Mouse (Mus musculus) forelimb bud, embryonic 11.5 days (tissue): ENCODE results near the gene Coro7.
A peak's percentile ranks its signal among the peaks of the same experiment; 100 is the strongest.

ENCODE experiments used
- DNase-seq: peaks from one replicate; pipeline ENCODE4 v3.0.0-alpha.2; 2012; ENCODE audit warnings: low read depth, low spot score

Gene Coro7

DNA sequence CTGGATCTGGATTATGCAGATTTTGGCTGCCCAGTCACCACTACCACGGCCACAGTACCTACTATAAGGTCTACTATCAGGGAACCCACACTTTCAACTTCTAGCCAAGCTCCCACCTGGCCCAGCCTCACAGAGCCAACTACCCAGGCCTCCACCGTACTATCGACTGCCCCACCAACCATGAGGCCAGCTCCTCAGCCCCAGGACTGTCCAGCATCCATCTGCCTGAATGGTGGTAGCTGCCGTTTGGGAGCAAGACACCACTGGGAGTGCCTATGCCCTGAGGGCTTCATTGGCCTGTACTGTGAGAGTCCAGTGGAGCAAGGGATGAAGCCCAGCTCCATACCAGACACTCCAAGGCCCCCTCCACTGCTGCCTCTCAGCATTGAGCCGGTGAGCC, 30.4 kb downstream of the Coro7 start:
- DNase-seq = no peak

DNA sequence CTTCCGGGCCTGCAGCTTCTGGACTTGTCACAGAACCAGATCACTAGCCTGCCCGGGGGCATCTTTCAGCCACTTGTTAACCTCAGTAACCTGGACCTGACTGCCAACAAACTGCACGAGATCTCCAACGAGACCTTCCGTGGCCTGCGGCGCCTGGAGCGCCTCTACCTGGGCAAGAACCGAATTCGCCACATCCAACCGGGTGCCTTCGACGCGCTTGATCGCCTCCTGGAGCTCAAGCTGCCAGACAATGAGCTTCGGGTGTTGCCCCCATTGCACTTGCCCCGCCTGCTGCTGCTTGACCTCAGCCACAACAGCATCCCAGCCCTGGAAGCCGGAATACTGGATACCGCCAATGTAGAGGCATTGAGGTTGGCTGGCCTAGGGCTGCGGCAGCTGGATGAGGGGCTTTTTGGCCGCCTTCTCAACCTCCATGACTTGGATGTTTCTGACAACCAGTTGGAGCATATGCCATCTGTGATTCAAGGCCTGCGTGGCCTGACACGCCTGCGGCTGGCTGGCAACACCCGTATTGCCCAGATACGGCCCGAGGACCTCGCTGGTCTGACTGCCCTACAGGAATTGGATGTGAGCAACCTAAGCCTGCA, 31.1 kb downstream of the Coro7 start:
- DNase-seq = no peak

DNA sequence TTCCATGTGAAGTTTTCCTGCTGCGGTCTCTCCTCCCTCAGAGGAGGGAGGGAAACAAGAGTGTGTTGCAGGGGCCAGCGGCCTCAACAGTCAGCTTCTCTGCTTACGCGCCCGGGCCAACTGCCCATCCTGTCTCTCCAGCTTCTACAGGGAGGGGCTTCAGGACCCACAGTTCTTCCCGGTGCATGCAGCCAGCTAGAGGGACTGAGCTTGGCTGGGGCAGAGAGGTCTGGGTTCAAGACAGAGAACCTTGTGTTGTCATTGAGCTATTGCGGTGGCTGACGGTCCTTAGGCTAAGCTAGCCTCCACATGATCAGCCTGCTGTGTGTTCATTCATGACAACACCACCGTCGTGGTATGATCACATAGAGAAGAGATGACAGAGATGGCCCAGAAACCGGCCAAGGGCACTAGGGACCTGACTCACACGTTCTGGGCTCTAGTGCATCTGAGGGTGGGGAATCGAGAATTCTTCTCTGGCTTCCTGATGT, 31.9 kb downstream of the Coro7 start:
- no peak for DNase-seq

DNA sequence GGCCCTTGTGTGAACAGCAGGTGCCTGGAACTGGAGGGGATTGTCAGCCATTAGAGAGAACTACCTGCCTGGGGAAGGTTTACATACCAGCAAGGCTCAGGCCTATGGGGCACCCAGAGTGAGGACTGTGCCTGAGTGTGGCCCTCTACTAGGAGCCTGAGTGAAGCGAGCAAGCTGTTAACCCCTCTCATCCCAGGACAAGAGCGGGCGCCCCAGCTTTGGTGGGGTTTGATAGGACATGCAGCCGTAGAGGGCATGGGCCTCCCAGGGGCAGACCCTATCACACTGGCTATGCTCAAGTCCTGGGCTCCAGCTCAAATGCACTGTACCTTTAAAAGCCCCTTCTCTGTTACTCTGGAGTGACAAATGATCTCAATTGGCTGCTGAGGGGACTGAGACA, 32.7 kb downstream of the Coro7 start:
- DNase-seq = no peak

DNA sequence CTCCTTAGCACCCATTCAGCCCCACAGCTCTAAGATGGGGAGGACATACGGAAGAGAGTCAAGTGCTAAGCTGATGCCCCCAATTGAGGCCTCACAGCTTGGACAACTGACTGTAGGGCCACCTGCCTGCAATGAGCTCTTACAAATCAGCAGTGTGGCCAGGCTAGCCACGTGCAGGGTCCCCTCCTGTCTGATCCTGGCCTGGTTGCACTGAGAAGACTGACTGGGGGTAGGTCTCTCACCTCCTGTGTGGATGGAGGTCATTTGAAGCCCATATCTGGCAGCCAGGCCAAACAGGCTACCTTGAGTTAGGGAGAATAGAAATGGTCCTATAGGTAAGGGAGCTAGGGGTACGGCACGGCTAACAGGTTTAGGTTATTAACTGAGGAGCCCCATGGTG, 33.7 kb downstream of the Coro7 start:
- DNase-seq = no peak

DNA sequence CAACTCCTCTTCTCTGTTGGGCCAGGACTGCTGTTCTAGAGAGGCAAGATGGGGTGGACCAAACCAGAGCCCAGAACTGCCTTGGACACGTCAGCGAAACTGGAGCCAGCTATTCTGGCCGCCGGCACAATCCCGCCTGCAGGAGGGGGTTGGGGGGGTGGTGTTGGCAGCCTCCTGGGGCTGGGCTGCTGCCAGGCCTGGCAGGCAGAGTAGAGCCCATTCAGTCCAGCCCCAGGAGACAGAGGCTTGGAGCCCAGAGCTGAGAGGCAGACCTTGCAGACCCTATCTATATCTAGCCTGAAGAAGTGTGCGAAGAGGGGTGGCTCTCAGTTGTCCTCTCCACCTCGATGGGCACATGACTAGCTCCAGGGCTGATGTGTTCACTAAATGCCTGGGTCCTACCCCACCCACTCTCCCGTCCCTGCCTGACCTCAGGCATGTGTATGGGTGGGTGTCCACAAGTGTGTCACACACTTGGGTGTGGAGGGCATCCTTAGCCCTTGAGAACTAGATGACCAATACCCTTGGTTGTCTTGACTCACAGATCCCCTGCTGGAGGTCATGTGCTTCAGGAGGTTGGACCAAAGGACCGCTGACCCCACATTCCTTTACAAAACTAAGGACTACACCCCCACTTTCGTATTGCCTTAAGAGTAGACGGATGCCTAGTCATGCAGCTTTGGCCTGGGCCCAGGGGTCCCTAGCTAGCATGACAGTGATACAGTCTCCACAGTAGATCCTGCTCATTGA, 35.7 kb downstream of the Coro7 start:
- DNase-seq = no peak

DNA sequence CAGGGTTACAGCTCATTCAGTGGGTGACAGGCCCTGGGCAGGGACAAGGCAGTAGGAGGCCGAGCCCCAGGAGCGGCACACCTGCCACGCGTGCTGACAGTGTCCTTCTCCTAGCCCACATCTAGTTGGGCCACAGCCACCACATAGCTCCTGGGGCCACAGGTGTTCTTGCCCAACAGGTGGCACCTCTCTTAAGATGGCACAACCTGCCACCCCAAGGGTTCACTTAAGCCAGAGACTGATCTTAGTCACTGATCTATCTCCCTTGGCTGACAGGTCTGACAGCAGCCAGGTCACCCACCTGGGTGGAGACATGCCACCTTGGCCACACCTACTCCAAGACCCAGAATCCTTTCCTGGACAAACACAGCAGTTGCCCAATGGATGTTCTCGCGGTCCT, 36.6 kb downstream of the Coro7 start:
- no peak for DNase-seq

DNA sequence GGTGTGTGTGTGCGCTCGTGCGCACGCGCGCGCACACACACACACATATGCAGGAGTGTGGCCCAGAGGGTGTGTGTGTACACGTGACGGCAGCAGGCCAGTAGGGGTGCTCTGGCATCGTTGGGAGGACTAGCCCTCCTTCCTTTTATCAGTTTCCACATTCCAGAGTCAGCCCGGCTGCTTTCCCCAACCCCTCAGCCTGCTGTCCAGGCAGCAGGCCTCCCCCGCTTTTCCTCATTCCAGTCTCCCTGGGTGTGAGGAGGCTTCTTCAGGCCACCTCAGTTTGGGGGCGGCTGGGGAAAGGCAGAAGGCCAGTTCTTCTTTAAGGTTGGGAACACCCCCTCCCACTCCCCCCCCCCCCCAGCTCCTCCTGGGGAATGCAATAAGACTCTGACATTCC, 37.4 kb downstream of the Coro7 start:
- peak; percentile 59 for DNase-seq

DNA sequence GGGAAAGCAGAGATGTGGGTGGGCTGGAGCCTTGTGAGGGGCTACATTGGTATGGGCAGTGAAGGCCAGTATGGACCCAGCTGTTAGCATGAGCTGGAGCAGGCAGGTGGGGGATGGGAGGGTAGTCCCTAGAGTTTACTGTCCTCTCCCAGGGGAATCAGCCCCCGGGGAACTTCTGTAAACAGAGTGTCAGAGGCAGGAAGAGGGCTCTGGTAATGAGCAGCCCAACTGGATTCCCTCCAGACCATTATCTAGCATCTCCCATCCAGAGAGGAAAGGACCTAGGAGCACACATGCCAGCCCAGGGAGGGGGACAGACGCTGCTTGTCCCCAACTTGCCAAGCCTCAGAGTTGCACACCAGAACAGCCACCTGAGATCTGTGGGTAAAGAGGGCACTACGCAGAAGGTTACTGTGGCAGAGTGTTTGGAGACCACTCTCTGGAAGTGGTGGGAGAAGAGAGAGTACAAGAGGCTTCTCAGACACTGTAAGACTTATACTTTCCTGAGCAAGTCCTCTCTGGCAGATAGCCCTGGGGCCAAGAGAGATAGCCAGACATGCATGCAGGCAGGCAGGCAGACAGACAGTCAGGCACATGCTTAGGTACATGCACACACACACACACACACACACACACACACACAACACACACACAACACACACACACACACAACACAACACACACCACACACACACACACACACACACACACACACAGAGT, 38.3 kb downstream of the Coro7 start:
- no peak for DNase-seq

DNA sequence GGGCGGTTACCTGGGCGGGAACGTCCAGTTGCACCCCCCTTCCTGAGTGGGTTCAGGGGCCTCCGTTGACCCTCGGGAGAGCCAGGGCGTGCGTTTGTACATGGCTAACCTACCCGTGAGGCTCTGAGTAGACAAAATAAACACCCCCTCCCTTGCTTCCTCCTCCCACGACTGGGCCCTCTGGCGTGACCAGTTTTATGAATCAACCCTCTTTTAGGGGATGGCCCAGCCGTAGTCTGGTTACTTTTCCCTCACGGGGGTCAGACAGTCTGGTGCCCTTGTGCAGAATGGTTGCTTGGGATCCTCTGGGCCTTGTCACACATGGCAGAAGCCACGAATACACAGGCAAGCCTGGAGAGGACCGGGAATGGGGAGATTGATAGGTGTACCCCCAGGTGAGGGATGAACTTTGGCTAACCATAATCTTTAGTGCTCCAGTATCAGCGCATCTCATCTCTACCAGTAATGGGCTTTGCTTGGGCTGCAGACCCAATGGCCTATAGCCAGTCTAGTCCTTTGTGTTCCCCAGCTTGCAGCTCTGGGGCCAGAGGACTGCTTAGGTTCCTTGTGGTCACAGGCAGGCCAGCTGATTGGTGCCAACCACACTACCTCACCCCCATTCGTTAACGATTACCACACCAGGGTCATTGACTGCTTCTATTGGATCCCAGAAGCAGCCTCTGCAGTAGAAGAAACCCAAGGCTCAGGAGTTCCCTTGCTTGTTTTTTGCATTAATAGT, 39.1 kb downstream of the Coro7 start:
- DNase-seq = no peak

DNA sequence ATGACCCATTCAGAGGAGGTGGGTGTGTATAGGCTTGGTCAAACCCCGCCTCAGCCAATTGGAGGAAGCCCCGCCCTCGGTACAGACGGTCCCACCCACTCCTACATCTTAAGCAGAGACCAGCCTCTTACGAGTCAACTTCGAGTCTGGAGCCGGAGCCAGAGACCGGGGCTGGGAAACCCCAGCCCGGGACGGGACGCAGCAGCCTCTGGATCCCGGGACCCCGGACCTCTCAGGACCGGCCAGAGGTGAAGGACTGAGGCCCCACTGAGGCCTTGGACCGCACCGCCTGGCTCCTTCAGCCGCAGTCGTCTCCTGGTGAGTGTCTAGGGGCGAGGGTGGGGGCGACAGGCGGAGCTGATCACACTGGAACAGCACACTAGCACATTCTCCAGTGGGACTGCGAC, 39.7 kb downstream of the Coro7 start, which contains the start of the genes Vasn and Dnaja3:
TSS of gene Vasn (plus strand) at position 111 of the 407 bp plus-strand sequence.
TSS of gene Dnaja3 (plus strand) at position 159 of the 407 bp plus-strand sequence.
- peak; percentile 84 for DNase-seq

DNA sequence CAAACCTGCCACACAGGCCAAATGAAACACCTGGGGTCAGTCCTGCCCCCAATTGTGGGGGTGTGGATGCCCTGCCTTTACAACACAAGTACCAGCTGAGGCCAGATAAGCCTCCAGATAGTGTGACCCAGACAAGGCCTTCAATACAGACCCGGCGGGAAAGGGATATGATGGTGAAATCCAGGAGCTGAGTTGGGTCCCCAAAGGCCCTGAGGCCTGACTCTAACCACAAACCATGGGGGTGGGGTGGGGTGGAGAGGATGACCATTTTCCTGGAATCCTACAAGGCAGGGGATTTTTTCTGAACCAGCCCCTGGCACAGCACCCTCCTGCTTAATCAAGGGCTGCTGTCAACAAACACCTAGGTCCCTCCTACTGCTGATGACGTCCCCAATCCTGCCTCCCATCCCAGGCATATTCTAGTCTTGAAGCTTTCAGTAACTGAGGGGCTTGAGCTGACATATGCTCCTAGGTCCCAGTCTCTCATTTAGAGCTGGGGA, 40.6 kb downstream of the Coro7 start:
- no peak for DNase-seq

DNA sequence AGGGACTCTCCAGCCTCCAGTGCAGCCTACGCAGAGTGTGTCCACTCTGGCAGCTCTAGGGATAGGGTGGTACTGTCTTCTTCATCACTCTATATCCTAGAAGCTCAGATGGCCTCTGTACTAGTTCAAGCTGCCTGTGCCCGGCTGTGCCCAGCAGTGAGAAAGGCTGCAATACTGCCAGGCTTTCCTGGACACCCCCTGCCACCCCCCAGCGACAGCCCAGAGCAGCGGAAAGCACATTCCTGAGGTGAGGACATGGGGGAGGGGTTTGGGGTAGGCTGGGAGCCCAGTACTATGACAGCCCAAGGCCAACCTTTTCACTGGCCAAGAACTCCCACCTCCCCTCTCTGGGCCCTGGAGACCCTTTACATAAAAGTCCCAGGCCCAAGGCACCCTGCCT, 43.8 kb downstream of the Coro7 start:
- no peak for DNase-seq

DNA sequence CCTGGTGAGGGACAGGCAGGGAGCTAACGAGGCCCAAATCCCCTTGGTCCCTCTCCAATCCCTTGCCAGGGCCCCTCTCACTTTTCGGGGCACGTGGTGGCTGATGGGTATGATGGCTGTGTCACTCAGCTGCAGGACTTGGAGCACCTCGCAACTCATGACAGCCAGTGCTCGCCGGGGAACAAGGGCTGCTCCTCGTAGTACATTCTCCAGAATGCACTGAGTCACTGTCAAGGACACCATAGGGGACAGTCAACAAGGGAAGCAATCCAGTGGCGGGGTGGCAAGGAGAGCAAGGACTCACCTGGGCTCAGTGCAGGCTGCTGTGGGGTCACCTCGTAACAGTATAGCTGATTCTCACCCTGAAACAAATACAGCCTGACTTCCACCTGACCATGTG, 44.9 kb downstream of the Coro7 start:
- no peak for DNase-seq

DNA sequence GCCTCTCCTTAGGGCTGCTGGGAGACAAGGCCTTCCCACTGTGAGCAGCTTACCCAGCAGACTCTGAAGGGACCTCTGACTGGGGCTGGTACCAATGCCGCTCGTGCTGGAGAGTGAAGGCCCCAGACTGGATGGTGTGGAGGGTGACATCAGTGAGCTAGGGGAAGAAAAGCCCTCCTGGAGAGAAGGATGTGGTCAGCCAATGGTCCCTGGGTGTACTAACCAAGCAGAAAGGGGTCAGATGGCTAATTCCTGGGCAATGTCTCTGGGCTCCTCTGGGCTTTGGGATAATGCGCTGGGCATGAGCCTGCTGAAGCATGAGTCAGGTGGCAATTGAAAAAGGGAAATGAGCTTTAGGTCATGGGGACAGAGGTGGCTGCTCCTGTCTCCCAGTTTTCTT, 45.9 kb downstream of the Coro7 start:
- DNase-seq = no peak

DNA sequence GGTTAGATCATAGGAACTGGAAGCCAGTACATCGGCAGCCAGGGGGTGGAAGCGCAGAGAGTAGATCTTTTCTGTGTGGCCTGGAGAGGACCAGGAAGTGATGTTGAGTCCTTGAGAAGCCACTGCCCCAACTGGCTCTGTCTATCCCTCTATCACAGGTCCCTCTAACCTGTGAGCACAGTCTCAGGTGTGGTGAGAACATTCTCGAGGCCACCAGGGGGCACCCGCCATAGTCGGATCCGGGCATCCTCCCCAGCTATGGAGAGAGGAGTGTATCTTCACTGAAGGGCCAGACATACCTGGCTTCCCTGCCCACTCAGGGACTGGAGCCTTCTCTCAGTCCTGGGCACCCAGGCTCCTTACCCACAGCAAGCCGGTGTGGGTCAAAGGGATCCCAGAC, 47.5 kb downstream of the Coro7 start:
- DNase-seq = no peak

DNA sequence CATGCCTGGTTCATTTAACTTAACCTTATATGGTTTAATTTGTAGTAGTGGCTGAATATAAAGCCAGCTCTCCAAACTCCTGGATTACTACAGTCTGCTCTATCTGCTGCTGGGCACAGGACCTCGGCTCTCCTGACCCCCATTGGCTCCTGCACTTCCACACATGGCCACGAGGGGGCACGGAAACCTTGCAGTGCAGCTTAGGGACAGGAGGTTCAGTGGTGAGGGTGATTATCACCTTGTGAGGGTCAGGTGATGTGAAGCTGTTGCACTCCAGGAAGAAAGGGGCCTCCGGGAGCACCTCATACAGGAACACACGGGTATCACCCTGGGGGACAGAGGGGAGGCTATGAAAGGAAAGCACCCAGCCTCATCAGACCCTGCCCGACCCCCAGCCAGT, 49.6 kb downstream of the Coro7 start:
- peak; percentile 79 for DNase-seq

DNA sequence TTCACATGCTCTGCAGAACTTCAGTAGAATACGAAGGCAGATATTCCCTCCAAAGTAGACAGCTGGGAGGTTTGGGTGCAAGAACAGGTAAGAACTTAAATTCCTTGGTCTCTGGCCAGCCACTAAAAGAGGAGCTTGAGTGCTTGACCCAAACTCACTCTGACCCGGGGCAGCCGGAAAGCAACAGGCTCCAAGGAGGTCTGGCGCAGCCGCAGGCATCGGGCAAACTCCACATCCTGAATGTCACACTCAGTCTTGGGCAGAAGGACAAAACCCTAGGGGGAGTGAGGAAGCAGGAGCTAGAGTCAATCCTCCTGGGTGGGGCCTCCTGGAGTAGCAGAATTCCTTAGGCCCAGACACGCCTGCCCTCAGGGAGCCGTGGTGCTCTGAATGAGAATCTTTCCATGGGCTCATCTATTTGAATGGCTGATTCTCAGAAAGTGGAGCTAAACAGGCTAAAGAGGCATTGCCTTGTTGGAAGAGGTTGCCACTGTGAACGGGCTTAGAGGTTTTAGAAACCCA, 50.6 kb downstream of the Coro7 start:
- DNase-seq = no peak

DNA sequence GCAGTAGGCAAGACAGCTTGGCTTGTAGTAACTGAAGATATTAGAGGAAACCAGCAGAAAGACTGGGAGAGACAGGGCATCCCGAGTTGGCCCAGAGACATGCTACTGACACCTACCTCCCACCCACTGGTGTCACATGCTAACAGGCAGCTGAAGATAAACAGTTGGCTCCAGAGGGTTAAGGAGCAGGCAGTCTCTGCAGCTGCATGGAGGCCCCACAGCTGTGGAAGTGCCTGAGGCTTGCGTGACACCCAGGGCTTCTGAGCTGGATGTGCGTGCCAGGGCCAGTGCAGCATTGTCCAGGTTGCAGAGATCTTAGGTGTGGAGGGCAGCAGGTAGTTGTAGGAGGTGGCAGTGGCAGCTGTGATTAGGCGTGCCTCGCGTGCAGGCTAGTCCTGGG, 52.5 kb downstream of the Coro7 start:
- no peak for DNase-seq

DNA sequence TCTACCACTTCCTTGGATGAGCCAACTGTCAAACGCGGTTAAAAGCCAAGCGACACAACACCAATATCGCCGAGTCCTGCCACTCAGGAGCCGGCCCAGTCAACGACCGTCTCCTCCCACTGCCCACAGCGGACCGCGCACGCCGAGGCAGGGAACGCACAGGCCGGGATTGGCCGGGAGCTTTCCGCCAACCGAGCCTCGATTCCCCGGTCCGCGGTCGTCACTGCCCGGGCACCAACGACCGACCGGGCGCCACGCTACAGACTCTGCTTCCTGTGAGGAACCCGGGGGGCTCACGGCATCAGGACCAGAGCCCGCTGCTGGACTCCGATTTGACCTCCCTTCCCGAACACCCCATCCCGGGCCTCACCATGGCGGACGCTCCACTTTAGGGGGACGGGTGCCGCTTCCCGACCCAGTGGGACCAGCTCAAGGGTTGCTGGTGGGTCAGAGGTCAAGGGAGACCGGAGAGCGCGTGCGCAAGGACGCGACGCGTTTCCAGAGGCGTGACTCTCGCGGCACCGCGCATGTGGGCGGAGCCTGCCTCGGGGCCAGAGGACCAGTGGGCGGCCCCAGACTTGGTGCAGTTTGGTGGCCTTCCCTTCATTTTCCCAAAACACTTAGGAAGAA, 55.0 kb downstream of the Coro7 start, which contains the start of gene Pam16:
TSS of gene Pam16 (minus strand) at position 508 of the 630 bp plus-strand sequence.
- DNase-seq = peak; percentile 93

DNA sequence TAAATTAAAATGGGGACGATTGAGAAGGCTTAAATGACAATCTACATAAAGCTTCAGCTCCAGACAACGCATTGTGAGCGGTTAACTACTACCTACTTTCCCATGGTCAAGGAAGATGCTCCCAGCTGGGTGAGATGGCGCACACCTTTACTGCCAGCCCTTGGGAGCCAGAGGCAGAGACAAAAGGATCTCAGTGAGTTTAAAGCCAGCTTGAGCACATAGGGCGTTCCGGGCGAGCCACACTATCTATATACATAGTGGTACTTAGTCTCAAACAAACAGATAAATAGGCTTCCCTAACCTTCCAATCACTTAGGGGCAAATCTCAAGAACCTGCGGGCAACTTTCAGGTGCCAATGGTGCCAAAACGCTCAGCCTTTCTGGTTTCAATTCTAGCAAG, 55.5 kb downstream of the Coro7 start:
- DNase-seq = no peak
